Mouse (Mus musculus) megakaryocyte, embryonic 14.5 days (primary cell): ENCODE measurements around the gene Rccd1.

Experiments used
- FLI1 ChIP-seq: IDR thresholded peaks from 2 replicates; pipeline ENCODE4 v1.6.1; 2012; ENCODE audit warnings: low read length, inconsistent platforms, mixed read lengths
- GATA1 ChIP-seq: IDR thresholded peaks from 3 replicates; pipeline ENCODE4 v1.6.1; 2012; ENCODE audit warnings: mixed read lengths, low read length, inconsistent platforms, borderline replicate concordance

- TF ChIP-seq GATA1 (no peak), FLI1 (no peak)
Measured at GRCm38 (mm10) chr7:80285725-80286124, 38.5 kb downstream of the Rccd1 start.
